Mouse (Mus musculus): ENCODE measurements around the gene Klrc2. TPM values are rescaled to one million over a fixed set of nuclear protein-coding genes. Genes with fewer than 3 reads are reported as not detected.

Klrc2 gene
- not detected in 2 replicates for polyA plus RNA-seq (2012; rRNA removed; ENCODE audit: low replicate concordance)

DNA sequence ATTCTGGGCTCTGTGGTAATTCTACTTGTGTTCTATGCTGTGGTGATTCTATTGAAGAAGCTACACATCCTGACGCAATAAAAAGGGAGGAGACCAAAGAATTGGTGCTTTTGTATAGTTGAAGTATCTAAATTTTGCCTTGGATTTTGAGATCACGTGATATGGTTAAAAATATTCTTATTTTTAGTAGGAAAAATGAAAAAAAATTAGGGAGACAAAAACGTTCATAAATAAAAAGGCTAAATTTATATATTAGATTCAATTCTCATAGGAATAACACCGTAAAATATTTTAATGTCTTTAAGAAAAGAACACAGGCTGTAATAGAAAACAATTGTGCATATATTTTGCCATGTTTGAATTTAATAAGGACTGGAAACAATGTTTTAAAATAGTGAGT lies at the start of gene Klrc2:
Gene Klrc2 (minus strand): TSS at position 101 of the 400 bp plus-strand sequence.

DNA sequence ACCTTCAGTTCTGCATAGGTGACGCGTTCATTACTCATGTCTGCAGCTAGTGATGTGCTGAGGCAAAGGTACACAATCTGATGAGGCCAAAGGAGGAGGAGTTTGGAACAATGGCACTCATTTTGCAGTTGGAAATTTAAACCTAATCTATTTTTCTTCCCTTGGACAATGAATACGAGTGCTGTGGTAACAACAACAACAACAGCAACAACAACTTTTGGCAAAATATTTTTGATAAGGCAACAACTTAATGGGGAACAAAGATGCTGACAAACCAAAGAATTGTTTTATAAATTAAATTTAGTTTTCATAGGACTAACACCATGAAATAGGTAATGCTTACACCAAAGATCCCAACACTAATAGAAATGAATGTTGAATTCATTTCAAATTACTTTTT lies 18.4 kb upstream of the Klrc2 start, which contains the start of gene Klrc1:
Gene Klrc1 (minus strand): TSS at position 101 of the 400 bp plus-strand sequence.

GRCm38 (mm10) chr6:129643237-129643636 lies 17.3 kb downstream of the Klrc2 start, which contains the start of gene Klrc3:
Gene Klrc3, minus strand, starts transcription at chr6:129643337.

GRCm38 (mm10) chr6:129623735-129624134 lies 36.8 kb downstream of the Klrc2 start, which contains the start of gene Klrk1:
Gene Klrk1, minus strand, starts transcription at chr6:129623864.

Other genes starting within 250 kb of the Klrc2 start
- gene Clec1a, start 208.7 kb downstream of the Klrc2 start, polyA plus RNA-seq (2012; rRNA removed; ENCODE audit: low replicate concordance): 0.14 and 0.46 TPM in 2 replicates
- not detected in 2 replicates for gene Olr1, start 153.5 kb downstream of the Klrc2 start, polyA plus RNA-seq (2012; rRNA removed; ENCODE audit: low replicate concordance)
- gene Tmem52b, start 148.1 kb downstream of the Klrc2 start, polyA plus RNA-seq (2012; rRNA removed; ENCODE audit: low replicate concordance): not detected in 2 replicates
- 11.0 and 14.0 TPM in 2 replicates for gene Gabarapl1, start 127.5 kb downstream of the Klrc2 start, polyA plus RNA-seq (2012; rRNA removed; ENCODE audit: low replicate concordance)
- gene Klre1, start 82.8 kb downstream of the Klrc2 start, polyA plus RNA-seq (2012; rRNA removed; ENCODE audit: low replicate concordance): not detected in 2 replicates
- not detected in 2 replicates for gene Klrd1, start 68.9 kb downstream of the Klrc2 start, polyA plus RNA-seq (2012; rRNA removed; ENCODE audit: low replicate concordance)
- gene Klrk1, start 36.8 kb downstream of the Klrc2 start, polyA plus RNA-seq (2012; rRNA removed; ENCODE audit: low replicate concordance): not detected in 2 replicates
- gene Klrc3, start 17.4 kb downstream of the Klrc2 start, polyA plus RNA-seq (2012; rRNA removed; ENCODE audit: low replicate concordance): not detected in 2 replicates
- not detected in 2 replicates for gene Klrc1, start 18.3 kb upstream of the Klrc2 start, polyA plus RNA-seq (2012; rRNA removed; ENCODE audit: low replicate concordance)
- gene Klri1, start 56.4 kb upstream of the Klrc2 start, polyA plus RNA-seq (2012; rRNA removed; ENCODE audit: low replicate concordance): not detected in 2 replicates
- not detected in 2 replicates for gene Klri2, start 79.8 kb upstream of the Klrc2 start, polyA plus RNA-seq (2012; rRNA removed; ENCODE audit: low replicate concordance)
- gene Gm156, start 123.6 kb upstream of the Klrc2 start, polyA plus RNA-seq (2012; rRNA removed; ENCODE audit: low replicate concordance): not detected in 2 replicates
- not detected in 2 replicates for gene Gm17631, start 202.0 kb upstream of the Klrc2 start, polyA plus RNA-seq (2012; rRNA removed; ENCODE audit: low replicate concordance)
- 0.08 TPM in 1 of 2 replicates, not detected in the other for gene Klra17, start 216.0 kb upstream of the Klrc2 start, polyA plus RNA-seq (2012; rRNA removed; ENCODE audit: low replicate concordance)